Mouse (Mus musculus) midbrain, embryonic 12.5 days (tissue): Measurements from ENCODE around the gene Unc45b. TPM values are rescaled to one million over a fixed set of nuclear protein-coding genes. Genes with fewer than 3 reads are reported as not detected.
"Not testable (repeated sequence)": the region's sequence is repeated elsewhere in the genome, so short reads cannot be mapped to it uniquely, and the experiment has no call there.

Source experiments
- ATAC-seq: fragments of 200-750 bp; cut with Nextera tagmentation; 2 replicates; pipeline ENCODE4 v1.8.0; 2017; ENCODE audit warnings: low read depth, moderate TSS enrichment, moderate library complexity; ENCODE audit not compliant: low FRiP score
- H3K27ac ChIP-seq: fragments of 300-500 bp; sonication (generic); replicated peaks from 2 replicates; pipeline ENCODE4 v1.5.1; 2016; ENCODE audit warnings: mild to moderate bottlenecking
- H3K27me3 ChIP-seq: fragments of 300-500 bp; sonication (generic); 2 replicates; pipeline ENCODE4 v1.6.1; 2016; ENCODE audit warnings: mild to moderate bottlenecking
- H3K36me3 ChIP-seq: fragments of 300-500 bp; sonication (generic); 2 replicates; pipeline ENCODE4 v1.6.1; 2016
- H3K4me1 ChIP-seq: fragments of 300-500 bp; sonication (generic); 2 replicates; pipeline ENCODE4 v1.6.1; 2016
- H3K4me2 ChIP-seq: fragments of 300-500 bp; sonication (generic); replicated peaks from 2 replicates; pipeline ENCODE4 v1.6.1; 2016; ENCODE audit warnings: mild to moderate bottlenecking, moderate library complexity
- H3K4me3 ChIP-seq: fragments of 300-500 bp; sonication (generic); 2 replicates; pipeline ENCODE4 v1.5.1; 2016; ENCODE audit warnings: mild to moderate bottlenecking
- H3K9ac ChIP-seq: fragments of 300-500 bp; sonication (generic); replicated peaks from 2 replicates; pipeline ENCODE4 v1.6.1; 2016; ENCODE audit warnings: mild to moderate bottlenecking, moderate library complexity
- H3K9me3 ChIP-seq: fragments of 300-500 bp; sonication (generic); 2 replicates; pipeline ENCODE4 v1.6.1; 2016; ENCODE audit warnings: mild to moderate bottlenecking
- WGBS: fragments of 180-500 bp; shearing (Covaris S2); methylation state at CpG from one replicate; pipeline ENCODE4 v1.1.7; 2016; 5-methylcytosine and 5-hydroxymethylcytosine counted together
- microRNA-seq: library from miRNA; unstranded; fragments of <30 nt; microRNA quantifications from one replicate; pipeline ENCODE4, GENCODE M21; 2017
- polyA plus RNA-seq: library from polyadenylated mRNA; unstranded; fragments of >200 nt; fragmentation: Nextera tagmentation; extraction: Ambion mirVana; gene quantifications from 2 replicates; pipeline ENCODE4 v1.2.1, GENCODE M21; 2016

Gene Unc45b
- polyA plus RNA-seq, 1 experiment from 2014 or later, result 0.93 TPM

DNA sequence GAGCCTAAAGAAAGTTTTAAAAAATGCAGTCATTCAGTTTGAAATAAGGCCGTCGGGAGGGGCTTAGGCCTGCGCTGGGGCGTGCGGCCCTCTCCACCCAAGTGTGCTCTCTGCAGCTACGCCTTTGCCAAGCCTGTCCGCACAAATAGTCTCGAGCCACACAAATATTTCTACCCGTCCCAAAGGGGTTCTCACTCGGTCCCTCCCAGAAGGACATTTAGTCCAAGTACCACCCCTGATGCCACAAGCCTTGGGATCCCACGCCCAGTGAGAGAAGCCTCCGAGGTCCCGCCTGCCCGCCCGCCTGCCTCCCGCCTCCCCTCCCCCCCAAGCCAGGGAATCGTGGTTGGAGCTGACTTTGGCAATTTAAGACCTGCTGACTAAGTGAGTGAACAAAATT, 72.8 kb downstream of the Unc45b start:
- 0 out of 2 replicates have a peak, but pooled peaks cover 5% of the 10 kb centered on the region for H3K36me3 ChIP-seq
- H3K4me1 ChIP-seq, result no peaks in the 10 kb centered on the region
- H3K4me2 ChIP-seq, result no peak overlapping the region
- no peak overlapping the region for H3K9ac ChIP-seq
- WGBS, result 82% methylated on average over 17 of the region's 17 CpGs
- H3K4me3 ChIP-seq, result no peak overlapping the region
- H3K9me3 ChIP-seq, result no peaks in the 10 kb centered on the region
- no peaks in the 10 kb centered on the region for H3K27me3 ChIP-seq
- no peak for ATAC-seq
- no peak overlapping the region for H3K27ac ChIP-seq

DNA sequence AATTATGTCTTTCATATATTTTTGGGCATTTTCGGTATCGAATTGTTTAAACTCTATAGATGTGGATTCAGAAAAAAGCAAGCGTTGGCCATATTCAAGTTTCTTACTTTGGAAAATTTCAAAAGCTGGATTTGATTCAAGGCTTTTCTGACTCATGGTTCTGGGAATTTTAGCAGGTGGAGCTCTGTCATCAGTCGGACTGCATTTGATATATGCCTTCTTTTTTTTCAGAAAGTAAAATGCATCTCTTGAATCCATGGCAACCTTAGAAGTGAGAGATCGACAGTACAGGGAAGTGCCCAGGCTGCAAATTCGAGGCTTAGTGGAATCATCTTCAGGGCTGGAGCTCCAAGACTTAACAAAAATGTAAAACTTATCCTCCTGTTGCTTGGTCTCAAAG, 77.3 kb downstream of the Unc45b start:
- peaks cover 18% of the 10 kb centered on the region for H3K4me1 ChIP-seq
- H3K4me2 ChIP-seq, result no peak overlapping the region
- H3K27me3 ChIP-seq, result peaks cover 18% of the 10 kb centered on the region
- 0 out of 2 replicates have a peak, but pooled peaks cover 5% of the 10 kb centered on the region for H3K36me3 ChIP-seq
- H3K9ac ChIP-seq, result no peak overlapping the region
- no peak for ATAC-seq
- no peaks in the 10 kb centered on the region for H3K9me3 ChIP-seq
- H3K27ac ChIP-seq, result no peak overlapping the region
- no peak overlapping the region for H3K4me3 ChIP-seq
- 85% methylated on average over 6 of the region's 6 CpGs for WGBS

DNA sequence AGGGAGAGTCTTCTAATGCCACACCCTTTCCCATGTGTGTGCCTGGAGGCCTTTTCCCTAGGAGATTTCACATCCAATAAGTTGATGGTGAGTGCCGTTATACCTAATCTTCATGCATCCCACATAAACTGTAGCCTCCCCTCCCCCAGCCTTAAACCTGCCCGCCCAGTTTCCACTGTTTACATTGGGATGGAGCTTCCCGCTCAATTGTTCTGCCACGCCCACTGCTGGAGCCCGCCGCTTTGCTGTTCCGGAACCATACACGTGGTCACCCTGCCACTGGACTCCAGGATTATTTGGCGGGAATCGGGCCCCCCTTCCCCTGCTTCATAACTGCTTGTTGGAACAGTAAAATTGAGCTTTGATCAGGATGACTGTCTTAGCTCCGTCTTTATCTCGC, 79.0 kb downstream of the Unc45b start:
- H3K4me3 ChIP-seq, result no peak overlapping the region
- no peaks in the 10 kb centered on the region for H3K9me3 ChIP-seq
- H3K4me2 ChIP-seq, result peak overlapping the region; percentile 55; the same call in 1 of the 2 replicates
- peaks cover 18% of the 10 kb centered on the region for H3K27me3 ChIP-seq
- ATAC-seq, result no peak
- WGBS, result 31% methylated on average over 12 of the region's 12 CpGs
- H3K27ac ChIP-seq, result no peak overlapping the region
- H3K9ac ChIP-seq, result no peak overlapping the region
- 0 out of 2 replicates have a peak, but pooled peaks cover 5% of the 10 kb centered on the region for H3K36me3 ChIP-seq
- peaks cover 18% of the 10 kb centered on the region for H3K4me1 ChIP-seq

DNA sequence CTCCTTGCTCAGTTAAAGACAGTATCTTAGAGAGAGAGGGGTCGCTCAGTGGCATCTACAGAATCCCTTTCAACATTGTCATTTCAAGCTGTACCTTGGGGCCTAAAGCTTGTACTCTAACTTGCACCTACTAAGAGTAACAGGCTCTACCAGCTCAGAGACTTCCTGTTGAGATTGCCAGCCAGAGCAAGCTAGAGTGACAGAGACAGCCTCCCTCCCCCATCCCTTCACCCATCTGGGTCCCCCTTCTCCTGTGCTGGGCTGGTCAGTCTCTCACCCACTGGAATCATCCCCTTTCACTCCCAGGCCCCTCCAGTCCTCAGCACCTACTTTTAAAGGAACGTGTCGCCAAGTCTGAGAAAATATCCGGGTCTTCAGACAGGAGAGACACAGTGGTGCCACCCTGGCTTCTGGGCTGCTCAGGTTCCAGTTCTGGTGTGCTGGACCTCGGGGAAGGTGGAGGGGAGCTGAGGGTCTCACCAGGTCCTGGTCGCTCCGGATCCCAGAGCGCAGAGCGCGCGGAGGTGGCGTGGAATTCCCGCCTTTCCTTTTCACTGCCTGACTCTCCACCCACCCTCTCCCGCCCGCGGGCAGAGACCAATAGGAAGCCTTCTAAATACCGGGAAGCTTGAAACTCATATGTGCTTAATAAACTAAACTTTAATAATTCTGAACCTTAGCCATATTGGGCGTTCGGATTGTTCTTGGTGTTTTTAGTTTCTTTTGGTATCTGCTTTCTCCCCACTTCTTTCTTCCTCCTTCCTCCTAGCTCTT, 80.4 kb downstream of the Unc45b start:
- not testable (repeated sequence) for H3K36me3 ChIP-seq, H3K9me3 ChIP-seq, ATAC-seq, H3K27ac ChIP-seq
- H3K4me1 ChIP-seq, result peaks cover 18% of the 10 kb centered on the region
- H3K4me3 ChIP-seq, result peak overlapping the region; percentile 35
- H3K27me3 ChIP-seq, result peaks cover 18% of the 10 kb centered on the region
- H3K4me2 ChIP-seq, result peak overlapping the region; percentile 55
- H3K9ac ChIP-seq, result peak overlapping the region; percentile 47; the same call in 1 of the 2 replicates
- WGBS, result 18% methylated on average over 19 of the region's 19 CpGs

DNA sequence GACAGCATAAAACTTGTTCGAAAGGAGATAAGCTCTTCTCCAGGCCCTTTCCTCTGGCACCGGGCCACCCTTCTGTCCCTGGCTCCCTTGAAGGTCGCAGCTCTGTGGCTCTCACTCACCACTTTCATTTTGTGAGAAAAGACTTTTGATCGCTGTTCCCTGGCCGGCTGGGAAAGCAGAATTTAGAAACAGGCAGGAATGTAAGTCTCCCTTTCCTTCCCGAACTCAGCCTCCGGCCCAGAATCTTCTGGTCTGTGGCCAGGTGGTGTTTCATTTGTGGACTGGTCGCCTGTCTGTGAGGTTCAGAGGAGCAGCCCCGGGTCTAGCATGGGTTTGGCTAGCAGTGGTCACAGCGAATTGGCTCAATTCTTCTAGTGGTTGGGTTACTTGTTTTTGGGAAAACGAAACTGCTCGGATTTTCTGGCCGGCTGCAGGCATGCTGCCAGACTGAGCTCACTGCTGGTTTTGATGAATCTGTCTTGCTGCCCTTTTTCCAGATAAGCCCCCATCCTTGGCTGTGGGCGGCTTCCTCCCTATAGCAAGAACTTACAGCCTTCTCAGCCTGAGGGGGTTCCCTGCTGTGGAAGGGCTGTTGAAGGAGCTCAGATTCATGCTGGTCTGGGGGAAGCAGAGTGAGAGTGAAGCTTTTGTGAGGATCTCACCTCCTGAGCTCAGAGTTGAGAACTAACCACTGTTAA, 81.3 kb downstream of the Unc45b start, which contains the start of gene Slfn9:
Gene Slfn9, minus strand, starts transcription at position 362 of the 698 bp plus-strand sequence.
- Histone ChIP-seq H3K27ac (no peak within 1 kb of the TSS), H3K4me1 (peaks cover 18% of the 10 kb centered on the region), H3K9me3 (no peaks in the 10 kb centered on the region), H3K27me3 (peaks cover 18% of the 10 kb centered on the region), H3K9ac (peak within 1 kb of the TSS; percentile 47; the same call in 1 of the 2 replicates), H3K4me3 (peak within 1 kb of the TSS; percentile 35), H3K36me3 (no peaks in the 10 kb centered on the region), H3K4me2 (peak within 1 kb of the TSS; percentile 55)
- ATAC-seq, result no peak
- WGBS, result 8% methylated on average over 14 of the region's 14 CpGs

Small RNAs within 50 kb of the gene (microRNA-seq; reads per million reads assigned to microRNA genes)
- not detected for gene Mir7679

Other genes with a start within 250 kb of the Unc45b start
- gene Cct6b, start 146.2 kb upstream of the Unc45b start, polyA plus RNA-seq, result 0.42 and 0.50 TPM in 2 replicates
- 34.8 and 36.0 TPM in 2 replicates for gene Zfp830, start 146.2 kb upstream of the Unc45b start, polyA plus RNA-seq
- gene Lig3, start 129.4 kb upstream of the Unc45b start, polyA plus RNA-seq, result 46.1 and 52.8 TPM in 2 replicates
- 7.9 and 8.9 TPM in 2 replicates for gene Rffl, start 39.3 kb upstream of the Unc45b start, polyA plus RNA-seq
- gene Rad51d, start 19.9 kb upstream of the Unc45b start, polyA plus RNA-seq, result 12.8 and 14.1 TPM in 2 replicates
- gene Fndc8, start 18.4 kb upstream of the Unc45b start, polyA plus RNA-seq, result 0.27 and 0.64 TPM in 2 replicates
- gene Nle1, start 2.1 kb upstream of the Unc45b start, polyA plus RNA-seq, result 33.8 and 33.9 TPM in 2 replicates
- 0.80 and 0.83 TPM in 2 replicates for gene Slfn5, start 40.8 kb downstream of the Unc45b start, polyA plus RNA-seq
- 9.3 and 10.6 TPM in 2 replicates for gene Slfn9, start 81.3 kb downstream of the Unc45b start, polyA plus RNA-seq
- 0.25 and 0.46 TPM in 2 replicates for gene Slfn8, start 110.3 kb downstream of the Unc45b start, polyA plus RNA-seq
- 1.4 and 1.6 TPM in 2 replicates for gene Slfn2, start 154.6 kb downstream of the Unc45b start, polyA plus RNA-seq
- gene Slfn1, start 206.3 kb downstream of the Unc45b start, polyA plus RNA-seq, result not detected in 2 replicates